8 mouse cellular contexts compared by ENCODE assay signal in the genomic region with DNA sequence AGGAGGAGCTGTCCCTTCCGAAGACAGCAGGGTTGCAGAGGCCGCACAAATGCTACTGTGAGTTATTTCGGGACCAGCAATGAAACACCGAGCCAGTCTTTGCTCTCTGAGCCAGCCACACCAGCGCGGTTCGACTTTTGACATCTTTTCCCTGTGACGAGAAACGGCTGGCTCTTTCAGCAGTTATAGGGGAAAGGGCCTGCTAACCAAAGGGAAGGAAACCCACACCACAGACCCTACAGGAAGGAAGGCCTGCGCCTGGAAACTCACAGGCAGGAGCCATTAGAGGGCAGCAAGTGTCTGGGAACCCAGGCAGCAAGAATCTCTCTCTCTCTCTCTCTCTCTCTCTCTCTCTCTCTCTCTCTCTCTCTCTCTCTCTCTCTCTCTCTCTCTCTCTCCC.
DNase-seq lines count a peak whose midpoint lies in the region; ATAC-seq and TF ChIP-seq lines count a peak whose summit lies in the region.

No protein-coding gene starts in this region.

- H3K4me3 ChIP-seq in testis, adult 2 months (ENCODE audit: control insufficient read depth, low read depth, low read length) = no peak overlapping the region
- H3K4me3 ChIP-seq in embryonic facial prominence, embryonic 11.5 days (ENCODE audit: low read depth, low read length) = no peak overlapping the region
- H3K4me3 ChIP-seq in heart, embryonic 12.5 days = 0 out of 2 replicates have a peak overlapping the region, but pooled peaks have one; percentile 17
- no peak overlapping the region for H3K4me3 ChIP-seq in kidney, embryonic 15.5 days (replicated peaks)
- H3K4me3 ChIP-seq in neural tube, embryonic 15.5 days (replicated peaks) = no peak overlapping the region

- H3K27ac ChIP-seq in testis, adult 2 months (ENCODE audit: control insufficient read depth, insufficient read depth, low read depth, low read length) = peak overlapping the region; percentile 51
- no peak overlapping the region for H3K27ac ChIP-seq in embryonic facial prominence, embryonic 11.5 days (replicated peaks; ENCODE audit: low read depth, low read length)
- peak overlapping the region; percentile 88 for H3K27ac ChIP-seq in heart, embryonic 12.5 days (ENCODE audit: poor library complexity, severe bottlenecking)
- H3K27ac ChIP-seq in kidney, embryonic 15.5 days = peak overlapping the region; percentile 91
- H3K27ac ChIP-seq in neural tube, embryonic 15.5 days (replicated peaks) = 0 out of 2 replicates have a peak overlapping the region, but pooled peaks have one; percentile 18

- TF ChIP-seq POLR2A in testis, adult 2 months (IDR thresholded peaks at IDR 0.05; ENCODE audit: control insufficient read depth, low read depth, low read length) = no peak

- no peaks in the 10 kb centered on the region for H3K9me3 ChIP-seq in embryonic facial prominence, embryonic 11.5 days (replicated peaks; ENCODE audit: control insufficient read depth, low read length)
- no peaks in the 10 kb centered on the region for H3K9me3 ChIP-seq in heart, embryonic 12.5 days (replicated peaks)
- H3K9me3 ChIP-seq in kidney, embryonic 15.5 days (replicated peaks) = no peaks in the 10 kb centered on the region
- no peaks in the 10 kb centered on the region for H3K9me3 ChIP-seq in neural tube, embryonic 15.5 days (replicated peaks)

- peak; percentile 30; the same call in 1 of the 2 replicates for ATAC-seq in embryonic facial prominence, embryonic 11.5 days (replicated peaks; ENCODE audit: insufficient number of reproducible peaks, low FRiP score, low TSS enrichment, low read depth)
- peak; percentile 66; the same call in 1 of the 2 replicates for ATAC-seq in heart, embryonic 12.5 days (ENCODE audit: insufficient number of reproducible peaks, low FRiP score)
- peak; percentile 77 for ATAC-seq in kidney, embryonic 15.5 days (replicated peaks; ENCODE audit: low FRiP score)
- ATAC-seq in neural tube, embryonic 15.5 days (ENCODE audit: low FRiP score) = peak; percentile 72

- H3K4me2 ChIP-seq in embryonic facial prominence, embryonic 11.5 days (ENCODE audit: low read depth, low read length) = no peak overlapping the region; the same call in 1 of the 2 replicates
- peak overlapping the region; percentile 61 for H3K4me2 ChIP-seq in heart, embryonic 12.5 days
- peak overlapping the region; percentile 51 for H3K4me2 ChIP-seq in kidney, embryonic 15.5 days
- peak overlapping the region; percentile 50; the same call in 1 of the 2 replicates for H3K4me2 ChIP-seq in neural tube, embryonic 15.5 days

- H3K36me3 ChIP-seq in testis, adult 2 months (ENCODE audit: control insufficient read depth, insufficient read depth, low read length) = no peaks in the 10 kb centered on the region
- no peaks in the 10 kb centered on the region for H3K36me3 ChIP-seq in embryonic facial prominence, embryonic 11.5 days (replicated peaks; ENCODE audit: control insufficient read depth, insufficient read depth, low read depth, low read length)
- no peaks in the 10 kb centered on the region for H3K36me3 ChIP-seq in heart, embryonic 12.5 days
- no peaks in the 10 kb centered on the region for H3K36me3 ChIP-seq in kidney, embryonic 15.5 days
- no peaks in the 10 kb centered on the region for H3K36me3 ChIP-seq in neural tube, embryonic 15.5 days

- no peak for DNase-seq in testis, postnatal 14 days (ENCODE audit: low spot score)
- DNase-seq in embryonic facial prominence, embryonic 11.5 days (ENCODE audit: low spot score) = peak; percentile 80
- peak; percentile 83 to 84 for DNase-seq in lung, adult 18-20 months
- peak; percentile 67 for DNase-seq in yolk sac, embryonic 10.5 days (ENCODE audit: low spot score)

- H3K4me1 ChIP-seq in testis, adult 2 months (ENCODE audit: control insufficient read depth, insufficient read depth, low read length) = peaks cover 6% of the 10 kb centered on the region
- peaks cover 4% of the 10 kb centered on the region for H3K4me1 ChIP-seq in embryonic facial prominence, embryonic 11.5 days (ENCODE audit: control insufficient read depth, insufficient read depth, low read length)
- peaks cover 31% of the 10 kb centered on the region for H3K4me1 ChIP-seq in heart, embryonic 12.5 days (replicated peaks)
- peaks cover 37% of the 10 kb centered on the region for H3K4me1 ChIP-seq in kidney, embryonic 15.5 days
- H3K4me1 ChIP-seq in neural tube, embryonic 15.5 days = peaks cover 22% of the 10 kb centered on the region

- WGBS in embryonic facial prominence, embryonic 11.5 days = 9% methylated on average over 10 of the region's 10 CpGs
- WGBS in heart, embryonic 12.5 days = 2% methylated on average over 10 of the region's 10 CpGs
- 7% methylated on average over 10 of the region's 10 CpGs for WGBS in kidney, embryonic 15.5 days
- 17% methylated on average over 10 of the region's 10 CpGs for WGBS in neural tube, embryonic 15.5 days

- peak overlapping the region; percentile 14; the same call in 1 of the 2 replicates for H3K9ac ChIP-seq in embryonic facial prominence, embryonic 11.5 days (replicated peaks; ENCODE audit: low read length)
- peak overlapping the region; percentile 47 for H3K9ac ChIP-seq in heart, embryonic 12.5 days
- no peak overlapping the region for H3K9ac ChIP-seq in kidney, embryonic 15.5 days
- H3K9ac ChIP-seq in neural tube, embryonic 15.5 days (replicated peaks) = no peak overlapping the region

- TF ChIP-seq CTCF in testis, adult 2 months (IDR thresholded peaks at IDR 0.05; ENCODE audit: control insufficient read depth, insufficient read depth, insufficient replicate concordance, low read depth, low read length) = no peak

- H3K27me3 ChIP-seq in testis, adult 2 months (ENCODE audit: control insufficient read depth, insufficient read depth, low read length) = no peaks in the 10 kb centered on the region
- H3K27me3 ChIP-seq in embryonic facial prominence, embryonic 11.5 days (ENCODE audit: control insufficient read depth, insufficient read depth, low read length) = no peaks in the 10 kb centered on the region
- no peaks in the 10 kb centered on the region for H3K27me3 ChIP-seq in heart, embryonic 12.5 days (replicated peaks)
- no peaks in the 10 kb centered on the region for H3K27me3 ChIP-seq in kidney, embryonic 15.5 days
- no peaks in the 10 kb centered on the region for H3K27me3 ChIP-seq in neural tube, embryonic 15.5 days (replicated peaks)

Comparison
In these comparisons a context has a peak if more than half of its experiments do, and no peak if none do; other contexts are left out.
1. H3K9ac ChIP-seq: peak in embryonic facial prominence, embryonic 11.5 days (single experiment) and heart, embryonic 12.5 days (single experiment); none in kidney, embryonic 15.5 days (single experiment) and neural tube, embryonic 15.5 days (single experiment).
2. Peak in every context shown above with its lines, with median percentiles within 50 percentile points of each other: ATAC-seq.